Mouse (Mus musculus): ENCODE measurements around the gene Fmnl2. TPM values are rescaled to one million over a fixed set of nuclear protein-coding genes. Genes with fewer than 3 reads are reported as not detected.

Gene Fmnl2
- polyA plus RNA-seq, 1 experiment from 2014 or later = 11.8 TPM

DNA sequence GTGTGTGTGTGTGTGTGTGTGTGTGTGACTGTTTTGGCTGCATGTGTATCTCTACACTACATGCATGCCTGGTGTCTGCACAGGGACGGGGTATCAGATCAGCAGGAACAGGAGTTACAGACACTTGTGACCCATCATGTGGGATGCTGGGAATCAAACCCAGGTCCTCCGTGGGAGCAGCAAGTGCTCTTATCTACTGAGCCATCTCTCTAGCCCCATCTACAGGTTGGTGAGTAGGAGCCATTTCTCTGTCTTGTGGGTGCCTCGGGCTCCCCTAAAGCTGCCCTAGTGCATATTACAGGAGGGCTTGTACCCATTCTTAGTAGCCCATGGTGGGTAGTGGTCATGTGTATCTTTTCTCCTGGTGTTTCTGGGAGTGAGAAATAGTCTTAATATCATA is 90.7 kb downstream of the Fmnl2 start:
- 82% methylated on average over 3 of the region's 3 CpGs for WGBS
- Histone ChIP-seq H3K27me3 (no peaks in the 10 kb centered on the region), H3K27ac (no peak overlapping the region), H3K4me1 (peaks cover 45% of the 10 kb centered on the region), H3K4me2 (replicated peaks) (no peak overlapping the region), H3K4me3 (no peak overlapping the region), H3K36me3 (0 out of 2 replicates have a peak, but pooled peaks cover 9% of the 10 kb centered on the region), H3K9me3 (no peaks in the 10 kb centered on the region), H3K9ac (no peak overlapping the region)
- ATAC-seq (ENCODE audit: low FRiP score, low read depth) = no peak

DNA sequence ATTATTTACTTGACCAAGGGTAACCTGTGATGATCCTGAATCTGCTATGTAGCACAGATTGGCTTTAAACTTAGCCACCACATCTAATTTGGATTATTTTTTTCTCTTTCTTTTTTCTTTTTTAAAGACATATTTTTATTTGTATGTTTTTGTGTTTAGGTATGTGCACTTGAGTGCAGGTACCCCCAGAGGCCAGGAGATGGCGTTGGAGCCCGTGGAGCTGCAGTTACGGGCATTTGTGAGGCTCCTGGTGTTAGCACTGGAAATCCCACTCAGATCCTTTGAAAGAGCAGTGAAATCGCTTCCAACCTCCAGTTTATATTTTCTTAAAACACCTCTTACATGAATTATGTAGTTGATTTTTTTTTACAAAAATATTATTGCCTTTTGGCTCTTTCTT is 91.9 kb downstream of the Fmnl2 start:
- Histone ChIP-seq H3K4me3 (no peak overlapping the region), H3K4me2 (replicated peaks) (no peak overlapping the region), H3K9ac (no peak overlapping the region), H3K27me3 (no peaks in the 10 kb centered on the region), H3K27ac (no peak overlapping the region), H3K4me1 (peaks cover 45% of the 10 kb centered on the region), H3K9me3 (no peaks in the 10 kb centered on the region), H3K36me3 (0 out of 2 replicates have a peak, but pooled peaks cover 9% of the 10 kb centered on the region)
- no peak for ATAC-seq (ENCODE audit: low FRiP score, low read depth)
- WGBS = 84% methylated on average over 4 of the region's 4 CpGs

DNA sequence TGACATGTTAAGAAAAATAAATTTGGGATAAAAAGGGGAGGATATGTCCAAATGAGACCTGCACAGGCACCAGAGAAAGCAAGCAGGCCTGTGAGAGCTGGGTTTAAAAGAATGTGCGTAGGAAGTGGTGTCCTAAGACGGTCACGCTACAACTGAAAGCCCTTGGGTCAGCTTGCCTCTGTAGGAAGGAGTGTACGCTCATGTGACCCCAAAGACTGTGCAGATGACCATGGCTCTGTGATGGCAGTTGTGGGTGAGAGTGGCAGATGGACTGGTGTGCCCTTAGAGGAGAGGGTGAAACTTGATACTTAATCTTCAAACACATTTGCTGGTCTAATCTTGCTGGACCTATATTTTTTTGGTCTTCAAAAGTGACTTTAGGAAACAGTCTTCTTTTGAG is 92.6 kb downstream of the Fmnl2 start:
- H3K9me3 ChIP-seq = no peaks in the 10 kb centered on the region
- H3K4me3 ChIP-seq = no peak overlapping the region
- no peak overlapping the region; the same call in 1 of the 2 replicates for H3K27ac ChIP-seq
- H3K4me2 ChIP-seq (replicated peaks) = no peak overlapping the region
- no peaks in the 10 kb centered on the region for H3K27me3 ChIP-seq
- ATAC-seq (ENCODE audit: low FRiP score, low read depth) = no peak
- H3K9ac ChIP-seq = no peak overlapping the region
- 73% methylated on average over 4 of the region's 4 CpGs for WGBS
- H3K4me1 ChIP-seq = peaks cover 46% of the 10 kb centered on the region
- H3K36me3 ChIP-seq = 0 out of 2 replicates have a peak, but pooled peaks cover 9% of the 10 kb centered on the region

DNA sequence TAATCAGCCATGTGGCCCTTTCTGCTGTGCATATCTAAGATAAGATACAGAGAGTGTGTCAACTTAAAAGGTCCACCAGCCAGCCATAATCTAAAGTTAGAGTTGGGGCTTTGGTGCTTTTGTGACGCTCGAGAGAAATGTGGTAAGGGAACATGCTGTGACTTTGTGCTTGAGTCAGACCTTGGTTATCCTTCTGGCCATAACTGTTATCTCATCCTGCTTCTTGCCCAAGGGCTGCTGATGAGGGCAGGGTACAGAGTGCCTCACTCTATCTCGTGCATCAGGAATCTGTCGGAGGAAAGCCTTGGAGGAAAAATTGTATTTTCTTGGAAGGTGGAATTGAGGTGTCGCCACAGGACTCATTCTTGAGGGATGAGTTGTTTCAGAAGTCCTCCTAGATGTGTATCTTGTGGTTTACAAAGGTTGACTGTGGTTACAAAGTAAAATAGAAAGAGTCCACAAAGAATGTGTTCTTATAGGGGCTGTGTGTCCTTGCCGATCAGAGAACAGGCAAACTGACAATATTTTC is 94.6 kb downstream of the Fmnl2 start:
- no peak for ATAC-seq (ENCODE audit: low FRiP score, low read depth)

DNA sequence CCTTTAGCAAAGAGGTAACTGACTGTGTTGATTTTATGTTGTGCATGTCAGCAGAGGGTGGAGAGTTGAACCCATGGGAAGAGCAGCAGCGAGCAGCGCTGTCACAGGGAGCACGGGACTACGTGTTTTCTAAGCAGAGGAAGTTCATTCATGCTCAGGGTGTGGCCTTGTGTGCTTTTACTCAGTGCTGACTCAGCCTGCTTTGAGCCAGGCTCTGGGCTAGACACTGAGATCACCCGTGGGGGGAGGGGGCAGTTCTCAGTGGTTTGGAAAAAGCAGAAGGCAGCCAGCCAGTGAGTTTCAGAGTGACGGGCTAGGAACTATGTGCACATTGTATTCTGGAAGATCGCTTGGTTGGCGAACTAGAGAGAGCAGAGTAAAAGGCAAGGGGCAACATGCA is 97.4 kb downstream of the Fmnl2 start:
- 78% methylated on average over 8 of the region's 8 CpGs for WGBS
- peaks cover 60% of the 10 kb centered on the region for H3K4me1 ChIP-seq
- no peak overlapping the region for H3K4me3 ChIP-seq
- ATAC-seq (ENCODE audit: low FRiP score, low read depth) = 0 out of 2 replicates have a peak, but pooled peaks have one; percentile 4
- no peaks in the 10 kb centered on the region for H3K9me3 ChIP-seq
- no peak overlapping the region for H3K4me2 ChIP-seq (replicated peaks)
- no peak overlapping the region for H3K9ac ChIP-seq
- no peaks in the 10 kb centered on the region for H3K36me3 ChIP-seq
- H3K27me3 ChIP-seq = no peaks in the 10 kb centered on the region
- no peak overlapping the region for H3K27ac ChIP-seq

More for the DNA sequence above, 94.6 kb downstream of the Fmnl2 start:
- Histone ChIP-seq H3K27ac (no peak overlapping the region), H3K9ac (no peak overlapping the region), H3K9me3 (no peaks in the 10 kb centered on the region), H3K27me3 (no peaks in the 10 kb centered on the region), H3K4me2 (replicated peaks) (no peak overlapping the region), H3K36me3 (0 out of 2 replicates have a peak, but pooled peaks cover 9% of the 10 kb centered on the region), H3K4me3 (no peak overlapping the region), H3K4me1 (peaks cover 38% of the 10 kb centered on the region)
- 75% methylated on average over 6 of the region's 6 CpGs for WGBS

DNA sequence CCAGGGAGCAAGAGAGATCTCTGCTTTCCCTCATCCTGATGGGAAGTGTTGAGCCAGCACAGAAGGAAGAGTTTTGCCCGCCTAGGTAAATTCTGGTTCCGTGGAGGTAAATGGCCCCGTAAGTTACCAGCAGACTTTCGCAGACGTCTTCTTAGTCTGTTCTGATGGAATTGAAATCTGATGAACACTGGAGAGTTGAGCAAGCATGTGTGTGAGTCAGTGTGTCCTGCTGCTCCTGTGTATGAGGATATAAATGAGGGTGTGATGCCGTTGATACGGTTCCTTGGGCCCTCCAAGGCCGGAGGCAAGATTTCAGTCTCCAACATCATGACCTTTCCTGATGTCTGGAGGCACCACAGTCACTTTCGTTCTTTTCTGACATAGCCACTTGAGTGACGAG is 98.2 kb downstream of the Fmnl2 start:
- no peak for ATAC-seq (ENCODE audit: low FRiP score, low read depth)
- Histone ChIP-seq H3K27me3 (no peaks in the 10 kb centered on the region), H3K4me3 (no peak overlapping the region), H3K27ac (no peak overlapping the region), H3K4me1 (peaks cover 60% of the 10 kb centered on the region), H3K9ac (no peak overlapping the region), H3K36me3 (no peaks in the 10 kb centered on the region), H3K9me3 (no peaks in the 10 kb centered on the region), H3K4me2 (replicated peaks) (no peak overlapping the region)
- 90% methylated on average over 10 of the region's 10 CpGs for WGBS

DNA sequence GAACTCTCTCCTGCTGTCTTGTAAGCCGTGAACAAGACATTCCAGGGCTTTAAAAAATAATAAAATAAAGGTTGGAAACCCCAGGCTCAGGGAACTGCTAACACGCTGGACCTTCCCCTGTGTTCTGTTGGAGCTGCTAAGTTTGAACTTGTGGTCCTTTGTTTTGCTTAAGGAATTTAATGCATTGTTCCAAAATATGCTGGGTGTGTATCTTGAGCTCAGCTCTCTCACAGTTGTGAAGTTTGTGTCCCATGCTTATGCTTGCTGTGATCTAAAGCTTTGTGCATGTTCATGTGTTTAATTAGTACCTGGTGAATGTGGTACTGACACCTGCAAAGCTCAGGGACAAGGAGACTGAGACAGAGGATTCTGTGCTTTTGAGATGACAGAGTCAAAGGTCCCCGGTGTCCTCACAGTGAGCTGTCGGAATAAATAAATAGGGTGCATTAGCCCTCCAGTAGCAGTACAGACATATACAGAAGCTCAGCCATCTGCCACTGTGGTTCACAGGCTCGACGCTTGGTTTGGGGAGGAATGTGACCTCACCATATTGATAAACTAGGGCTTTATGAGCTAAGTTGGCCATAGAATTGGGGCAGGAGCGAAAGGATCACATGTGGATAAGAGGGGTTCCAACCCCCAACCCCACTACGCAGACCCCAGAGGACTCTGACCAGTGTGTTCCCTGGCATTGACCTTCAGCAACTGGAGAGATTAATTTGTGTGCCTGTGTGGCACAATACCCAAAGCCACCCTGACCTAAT is 100.3 kb downstream of the Fmnl2 start:
- Histone ChIP-seq H3K4me2 (replicated peaks) (peak overlapping the region; percentile 45), H3K4me1 (peaks cover 59% of the 10 kb centered on the region), H3K4me3 (no peak overlapping the region), H3K27me3 (no peaks in the 10 kb centered on the region), H3K27ac (no peak overlapping the region), H3K9me3 (no peaks in the 10 kb centered on the region), H3K9ac (no peak overlapping the region), H3K36me3 (no peaks in the 10 kb centered on the region)
- ATAC-seq (ENCODE audit: low FRiP score, low read depth) = no peak
- 42% methylated on average over 8 of the region's 8 CpGs for WGBS

DNA sequence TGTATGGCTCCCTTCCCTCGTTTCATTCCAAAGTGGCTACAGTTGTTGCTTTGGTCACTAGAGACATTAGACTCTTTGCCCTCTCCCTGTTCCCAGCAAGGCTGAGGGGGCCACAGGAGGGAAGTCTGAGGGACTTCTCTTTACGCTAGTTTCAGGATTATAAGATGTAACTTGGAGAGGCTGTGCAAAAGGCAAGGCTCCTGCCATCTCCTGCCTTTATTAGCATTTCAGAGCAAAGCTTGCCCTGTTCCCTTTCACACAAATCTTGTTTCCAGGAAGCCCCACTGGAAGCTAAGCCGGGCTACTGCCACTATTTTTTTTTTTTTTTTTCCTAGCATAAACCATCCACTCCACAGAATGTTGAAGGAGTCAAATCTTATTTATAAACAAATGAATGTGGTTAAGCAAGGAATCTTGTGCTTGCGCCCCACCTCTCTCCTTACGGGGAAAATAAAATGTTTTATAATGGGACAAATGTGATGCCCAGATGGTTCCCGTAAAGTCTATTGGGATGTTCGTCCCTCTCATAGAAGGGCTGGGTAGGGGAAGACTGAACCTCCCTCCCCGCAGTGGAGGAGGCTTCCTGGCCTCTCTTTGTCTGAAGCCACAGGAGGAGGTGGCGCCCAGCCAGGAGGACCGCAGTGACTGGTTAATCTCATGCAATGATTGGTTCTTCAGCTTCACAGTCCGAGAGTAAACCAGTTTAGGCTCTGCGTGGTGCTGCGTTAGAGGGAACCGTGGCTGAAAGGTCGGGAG is 101.1 kb downstream of the Fmnl2 start:
- 8% methylated on average over 15 of the region's 15 CpGs for WGBS
- Histone ChIP-seq H3K4me1 (peaks cover 67% of the 10 kb centered on the region), H3K4me2 (replicated peaks) (peak overlapping the region; percentile 45), H3K4me3 (peak overlapping the region; percentile 5; the same call in 1 of the 2 replicates), H3K27me3 (no peaks in the 10 kb centered on the region), H3K27ac (no peak overlapping the region; the same call in 1 of the 2 replicates), H3K36me3 (no peaks in the 10 kb centered on the region), H3K9ac (no peak overlapping the region), H3K9me3 (no peaks in the 10 kb centered on the region)
- ATAC-seq (ENCODE audit: low FRiP score, low read depth) = peak; percentile 79

DNA sequence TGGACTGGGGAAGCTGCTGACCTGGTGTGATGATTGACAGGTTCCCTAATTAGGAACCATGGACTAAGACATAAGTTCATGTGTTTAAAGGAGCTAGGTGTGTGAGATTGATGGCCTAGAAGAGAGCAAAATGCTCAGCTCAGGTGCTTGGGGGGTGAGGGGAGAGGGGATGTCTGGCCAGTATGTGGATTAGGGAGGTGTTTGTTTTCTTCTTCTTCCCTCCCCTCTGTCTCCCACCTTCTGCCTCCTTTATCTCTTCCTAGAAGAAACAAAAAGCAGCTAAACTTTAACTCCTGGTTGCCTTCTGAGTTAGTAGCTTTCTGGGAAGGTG is 101.6 kb downstream of the Fmnl2 start:
- Histone ChIP-seq H3K9ac (no peak overlapping the region), H3K4me3 (peak overlapping the region; percentile 5; the same call in 1 of the 2 replicates), H3K4me1 (peaks cover 72% of the 10 kb centered on the region)

DNA sequence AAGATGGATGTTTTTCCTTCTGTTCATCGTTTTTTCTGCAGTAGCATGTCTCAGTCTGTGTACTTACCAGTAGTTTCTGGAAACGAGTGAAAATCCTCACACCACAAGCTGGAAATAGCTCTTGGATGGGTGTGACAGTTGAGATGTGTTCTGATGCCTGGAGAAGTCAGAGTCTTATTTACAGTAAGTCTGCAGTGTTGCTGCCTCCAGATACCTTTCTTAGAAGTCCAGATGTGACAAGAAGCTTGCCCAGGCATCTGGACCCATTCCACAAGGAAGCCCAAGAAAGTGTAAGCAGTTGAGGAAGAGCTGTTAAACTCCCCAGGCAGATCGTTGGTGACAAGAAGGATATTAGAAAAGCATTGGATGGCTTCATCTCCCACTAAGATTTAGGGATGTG is 102.3 kb downstream of the Fmnl2 start:
- Histone ChIP-seq H3K36me3 (no peaks in the 10 kb centered on the region), H3K9ac (no peak overlapping the region), H3K27me3 (no peaks in the 10 kb centered on the region), H3K4me3 (no peak overlapping the region), H3K27ac (no peak overlapping the region), H3K4me1 (peaks cover 77% of the 10 kb centered on the region), H3K4me2 (replicated peaks) (no peak overlapping the region), H3K9me3 (no peaks in the 10 kb centered on the region)
- no peak for ATAC-seq (ENCODE audit: low FRiP score, low read depth)
- WGBS = 31% methylated on average over 3 of the region's 3 CpGs

More for the DNA sequence above, 101.6 kb downstream of the Fmnl2 start:
- H3K9me3 ChIP-seq = no peaks in the 10 kb centered on the region
- ATAC-seq (ENCODE audit: low FRiP score, low read depth) = no peak; the same call in 1 of the 2 replicates
- H3K27ac ChIP-seq = no peak overlapping the region; the same call in 1 of the 2 replicates
- H3K4me2 ChIP-seq (replicated peaks) = peak overlapping the region; percentile 45
- no peaks in the 10 kb centered on the region for H3K36me3 ChIP-seq
- H3K27me3 ChIP-seq = no peaks in the 10 kb centered on the region

DNA sequence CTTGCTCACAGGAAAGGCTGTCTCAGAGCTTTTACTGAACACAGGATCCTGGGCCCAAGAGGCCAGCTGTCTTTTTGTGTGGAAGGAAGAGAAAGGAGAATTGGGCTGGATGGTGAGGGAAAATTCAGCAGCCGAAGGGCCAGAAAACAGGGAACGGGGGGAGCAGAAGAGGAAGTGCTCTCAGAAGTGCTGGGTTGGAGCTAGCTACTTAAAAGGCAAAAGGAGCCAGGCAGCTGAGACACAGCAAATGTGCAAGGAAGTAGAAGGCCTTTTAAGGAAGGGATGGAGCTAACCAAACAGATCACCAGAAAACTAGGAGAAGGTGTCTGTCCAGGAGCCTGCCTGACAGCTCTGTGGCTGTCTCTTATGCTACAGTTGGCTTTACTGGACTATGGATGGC is 103.0 kb downstream of the Fmnl2 start:
- no peak overlapping the region for H3K4me2 ChIP-seq (replicated peaks)
- H3K27ac ChIP-seq = no peak overlapping the region
- no peak for ATAC-seq (ENCODE audit: low FRiP score, low read depth)
- no peaks in the 10 kb centered on the region for H3K9me3 ChIP-seq
- no peaks in the 10 kb centered on the region for H3K36me3 ChIP-seq
- H3K4me3 ChIP-seq = no peak overlapping the region
- H3K27me3 ChIP-seq = no peaks in the 10 kb centered on the region
- 53% methylated on average over 2 of the region's 2 CpGs for WGBS
- H3K4me1 ChIP-seq = peaks cover 77% of the 10 kb centered on the region
- no peak overlapping the region for H3K9ac ChIP-seq

DNA sequence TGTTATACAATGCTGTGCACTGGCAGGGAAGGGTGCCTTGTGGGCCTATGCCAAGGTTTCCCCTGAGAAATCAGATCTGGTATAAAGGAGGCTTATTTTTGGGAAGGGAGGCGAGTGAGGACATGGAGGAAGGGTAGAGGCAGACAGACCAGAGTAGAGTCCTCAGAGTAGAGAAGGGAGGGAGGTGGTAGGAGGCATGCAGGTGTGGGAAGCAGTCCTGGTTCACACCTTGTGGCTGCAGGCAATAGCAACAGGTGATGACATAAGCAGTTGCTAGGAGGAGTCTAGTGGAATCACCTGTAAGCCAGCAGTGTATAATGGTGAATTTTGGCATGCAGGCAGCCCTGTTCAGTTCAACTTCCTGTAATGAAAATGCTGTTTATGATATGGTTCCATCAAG is 105.8 kb downstream of the Fmnl2 start:
- 68% methylated on average over 1 of the region's 1 CpGs for WGBS
- Histone ChIP-seq H3K27me3 (no peaks in the 10 kb centered on the region), H3K4me2 (replicated peaks) (no peak overlapping the region), H3K4me1 (peaks cover 90% of the 10 kb centered on the region), H3K36me3 (no peaks in the 10 kb centered on the region), H3K27ac (peak overlapping the region; percentile 65; the same call in 1 of the 2 replicates), H3K9ac (no peak overlapping the region), H3K4me3 (no peak overlapping the region), H3K9me3 (no peaks in the 10 kb centered on the region)
- ATAC-seq (ENCODE audit: low FRiP score, low read depth) = 0 out of 2 replicates have a peak, but pooled peaks have one; percentile 6

Data from limb, embryonic 13.5 days (tissue).